Mouse (Mus musculus) left cerebral cortex, adult 11 months (tissue): Measurements from ENCODE around the gene Bsph2.

Experiments used
- DNase-seq: peaks from one replicate; pipeline ENCODE4 v3.0.0; 2022; ENCODE audit warnings: low spot score

Gene Bsph2

GRCm38 (mm10) chr7:13570967-13571366 is at the start of gene Bsph2:
Bsph2 (minus strand) TSS chr7:13571067.
- no peak for DNase-seq

GRCm38 (mm10) chr7:13511539-13511938 is 59.3 kb downstream of the Bsph2 start:
- peak; percentile 2 for DNase-seq
